Mouse (Mus musculus) splenic B cell, adult 2 months (primary cell): ENCODE data around the gene Chpt1.
"Not testable (repeated sequence)": the region's sequence is repeated elsewhere in the genome, so short reads cannot be mapped to it uniquely, and the experiment has no call there.

Experiments used
- DNase-seq: peaks from one replicate; pipeline ENCODE4 v3.0.0-alpha.2; 2011; ENCODE audit warnings: low read depth, low spot score
- H3K27me3 ChIP-seq: 2 replicates; pipeline ENCODE4 v1.6.1; 2012; ENCODE audit warnings: mild to moderate bottlenecking, low read length, moderate library complexity, mixed read lengths; ENCODE audit not compliant: control insufficient read depth, poor library complexity, insufficient read depth, severe bottlenecking
- H3K36me3 ChIP-seq: 2 replicates; pipeline ENCODE4 v1.6.1; 2012; ENCODE audit warnings: mild to moderate bottlenecking, low read length, moderate library complexity, mixed read lengths; ENCODE audit not compliant: control insufficient read depth, poor library complexity, insufficient read depth, severe bottlenecking

The Chpt1 gene

GRCm38 (mm10) chr10:88503421-88504314 is at the start of gene Chpt1:
Gene Chpt1 (minus strand): TSS chr10:88504073.
- Histone ChIP-seq H3K36me3 (no peaks in the 10 kb centered on the region), H3K27me3 (no peaks in the 10 kb centered on the region)
- peak; percentile 88 for DNase-seq

- peak; percentile 8 for DNase-seq
- Histone ChIP-seq H3K27me3 (no peaks in the 10 kb centered on the region), H3K36me3 (no peaks in the 10 kb centered on the region)
Measured at GRCm38 (mm10) chr10:88552738-88553137, 48.9 kb upstream of the Chpt1 start.

- Histone ChIP-seq H3K36me3 (no peaks in the 10 kb centered on the region), H3K27me3 (no peaks in the 10 kb centered on the region)
- DNase-seq: peak; percentile 4
Measured at GRCm38 (mm10) chr10:88550225-88550624, 46.4 kb upstream of the Chpt1 start.

- no peak for DNase-seq
- no peaks in the 10 kb centered on the region for H3K36me3 ChIP-seq
- H3K27me3 ChIP-seq: no peaks in the 10 kb centered on the region
Measured at GRCm38 (mm10) chr10:88547635-88548034, 43.8 kb upstream of the Chpt1 start.

GRCm38 (mm10) chr10:88530631-88531030 is 26.8 kb upstream of the Chpt1 start:
- Histone ChIP-seq H3K36me3 (no peaks in the 10 kb centered on the region), H3K27me3 (no peaks in the 10 kb centered on the region)
- DNase-seq: no peak

GRCm38 (mm10) chr10:88524016-88524415 is 20.1 kb upstream of the Chpt1 start:
- no peaks in the 10 kb centered on the region for H3K36me3 ChIP-seq
- no peak for DNase-seq
- H3K27me3 ChIP-seq: no peaks in the 10 kb centered on the region

GRCm38 (mm10) chr10:88523212-88523611 is 19.3 kb upstream of the Chpt1 start:
- no peak for DNase-seq
- Histone ChIP-seq H3K27me3 (no peaks in the 10 kb centered on the region), H3K36me3 (no peaks in the 10 kb centered on the region)

- Histone ChIP-seq H3K27me3 (no peaks in the 10 kb centered on the region), H3K36me3 (no peaks in the 10 kb centered on the region)
- no peak for DNase-seq
Measured at GRCm38 (mm10) chr10:88522795-88523194, 18.9 kb upstream of the Chpt1 start.

- DNase-seq, H3K36me3 ChIP-seq, H3K27me3 ChIP-seq: not testable (repeated sequence)
Measured at GRCm38 (mm10) chr10:88515049-88515448, 11.2 kb upstream of the Chpt1 start.

- Histone ChIP-seq H3K36me3 (no peaks in the 10 kb centered on the region), H3K27me3 (no peaks in the 10 kb centered on the region)
- DNase-seq: peak; percentile 5
Measured at GRCm38 (mm10) chr10:88514495-88514894, 10.6 kb upstream of the Chpt1 start.

GRCm38 (mm10) chr10:88513574-88514135 is 9.8 kb upstream of the Chpt1 start:
- no peaks in the 10 kb centered on the region for H3K36me3 ChIP-seq
- no peak for DNase-seq

GRCm38 (mm10) chr10:88511355-88511754 is 7.5 kb upstream of the Chpt1 start:
- no peaks in the 10 kb centered on the region for H3K36me3 ChIP-seq
- no peak for DNase-seq
- H3K27me3 ChIP-seq: no peaks in the 10 kb centered on the region

More at GRCm38 (mm10) chr10:88513574-88514135, 9.8 kb upstream of the Chpt1 start:
- H3K27me3 ChIP-seq: no peaks in the 10 kb centered on the region

- H3K36me3 ChIP-seq: no peaks in the 10 kb centered on the region
- no peaks in the 10 kb centered on the region for H3K27me3 ChIP-seq
- DNase-seq: no peak
Measured at GRCm38 (mm10) chr10:88510503-88511271, 6.8 kb upstream of the Chpt1 start.

GRCm38 (mm10) chr10:88507691-88508143 is 3.8 kb upstream of the Chpt1 start:
- Histone ChIP-seq H3K36me3 (no peaks in the 10 kb centered on the region), H3K27me3 (no peaks in the 10 kb centered on the region)
- DNase-seq: no peak

- DNase-seq: no peak
- no peaks in the 10 kb centered on the region for H3K36me3 ChIP-seq
Measured at GRCm38 (mm10) chr10:88505256-88505655, 1.4 kb upstream of the Chpt1 start.

More at GRCm38 (mm10) chr10:88505256-88505655, 1.4 kb upstream of the Chpt1 start:
- H3K27me3 ChIP-seq: no peaks in the 10 kb centered on the region
